Mouse (Mus musculus): ENCODE data around the gene Cstad.

Gene Cstad

DNA sequence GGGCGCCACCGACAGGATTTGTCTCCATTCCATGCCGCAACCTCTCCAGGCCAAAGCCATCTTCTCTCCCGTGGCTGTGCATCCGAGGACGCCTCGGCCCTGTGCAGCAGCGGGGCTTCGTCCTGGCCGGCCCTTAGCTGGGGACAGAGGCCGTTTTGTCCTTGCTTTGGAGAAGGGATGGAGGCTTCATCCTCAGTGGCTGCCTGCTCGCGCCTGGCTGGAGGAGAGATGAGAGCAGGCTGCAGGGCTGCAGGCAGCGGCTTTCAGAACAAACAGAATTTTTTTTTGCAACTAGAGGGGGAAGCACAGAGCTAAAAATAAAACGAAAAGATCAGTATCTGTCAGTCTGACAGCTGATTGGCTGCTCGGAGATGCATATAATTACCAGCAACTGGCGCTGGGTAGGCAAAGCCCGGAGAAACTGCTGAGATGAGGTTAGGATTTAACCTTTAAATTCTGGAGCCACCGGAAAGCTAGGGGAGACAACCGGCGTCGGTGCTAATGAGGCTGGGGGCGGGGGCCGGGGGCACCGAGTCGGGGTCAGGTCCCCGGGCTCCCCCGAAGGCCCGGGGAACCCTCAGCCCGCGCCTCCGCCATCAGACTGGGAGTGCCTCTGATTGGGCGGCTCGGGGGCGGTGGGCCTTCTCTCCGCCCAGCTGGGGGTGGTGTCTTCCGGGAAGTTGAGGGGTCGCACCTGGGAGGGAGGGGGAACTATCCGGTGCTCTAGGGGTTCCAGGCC, at the start of gene Cstad:
Gene Cstad, plus strand, starts transcription at position 400 of the 739 bp plus-strand sequence.
- DNase-seq (ENCODE audit: low read depth, low spot score), result peak; percentile 78
- Histone ChIP-seq H3K27me3 (ENCODE audit: control insufficient read depth, insufficient read depth, low read length, poor library complexity, severe bottlenecking) (no peaks in the 10 kb centered on the region), H3K36me3 (ENCODE audit: control insufficient read depth, insufficient read depth, low read length, poor library complexity, severe bottlenecking) (no peaks in the 10 kb centered on the region)

DNA sequence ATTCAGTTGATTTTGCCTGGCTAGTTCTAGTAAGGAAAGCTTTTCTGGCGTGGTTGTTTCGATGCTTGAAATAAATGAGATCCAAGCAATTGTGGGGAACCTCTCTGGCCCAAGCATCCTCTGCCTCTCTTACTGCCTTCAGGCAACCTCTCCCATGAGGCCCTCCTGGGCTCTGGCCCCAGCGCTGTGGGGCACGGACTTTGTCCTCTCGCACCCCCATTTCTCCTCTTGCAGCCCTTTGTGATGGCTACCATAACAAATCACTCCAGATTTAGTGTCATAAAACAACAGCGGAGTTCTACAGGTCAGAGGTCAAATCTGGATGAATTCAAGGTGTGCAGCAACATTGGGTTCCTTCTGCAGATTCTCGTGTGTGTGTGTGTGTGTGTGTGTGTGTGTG, 49.1 kb upstream of the Cstad start:
- DNase-seq (ENCODE audit: low read depth, low spot score), result no peak

GRCm38 (mm10) chr2:30546219-30546618, 48.6 kb upstream of the Cstad start:
- no peaks in the 10 kb centered on the region for H3K36me3 ChIP-seq (ENCODE audit: control insufficient read depth, insufficient read depth, low read length, poor library complexity, severe bottlenecking)
- H3K27me3 ChIP-seq (ENCODE audit: control insufficient read depth, insufficient read depth, low read length, poor library complexity, severe bottlenecking), result no peaks in the 10 kb centered on the region
- peak; percentile 26 for DNase-seq (ENCODE audit: low read depth, low spot score)

More for the DNA sequence above, 49.1 kb upstream of the Cstad start:
- no peaks in the 10 kb centered on the region for H3K27me3 ChIP-seq (ENCODE audit: control insufficient read depth, insufficient read depth, low read length, poor library complexity, severe bottlenecking)
- H3K36me3 ChIP-seq (ENCODE audit: control insufficient read depth, insufficient read depth, low read length, poor library complexity, severe bottlenecking), result no peaks in the 10 kb centered on the region

DNA sequence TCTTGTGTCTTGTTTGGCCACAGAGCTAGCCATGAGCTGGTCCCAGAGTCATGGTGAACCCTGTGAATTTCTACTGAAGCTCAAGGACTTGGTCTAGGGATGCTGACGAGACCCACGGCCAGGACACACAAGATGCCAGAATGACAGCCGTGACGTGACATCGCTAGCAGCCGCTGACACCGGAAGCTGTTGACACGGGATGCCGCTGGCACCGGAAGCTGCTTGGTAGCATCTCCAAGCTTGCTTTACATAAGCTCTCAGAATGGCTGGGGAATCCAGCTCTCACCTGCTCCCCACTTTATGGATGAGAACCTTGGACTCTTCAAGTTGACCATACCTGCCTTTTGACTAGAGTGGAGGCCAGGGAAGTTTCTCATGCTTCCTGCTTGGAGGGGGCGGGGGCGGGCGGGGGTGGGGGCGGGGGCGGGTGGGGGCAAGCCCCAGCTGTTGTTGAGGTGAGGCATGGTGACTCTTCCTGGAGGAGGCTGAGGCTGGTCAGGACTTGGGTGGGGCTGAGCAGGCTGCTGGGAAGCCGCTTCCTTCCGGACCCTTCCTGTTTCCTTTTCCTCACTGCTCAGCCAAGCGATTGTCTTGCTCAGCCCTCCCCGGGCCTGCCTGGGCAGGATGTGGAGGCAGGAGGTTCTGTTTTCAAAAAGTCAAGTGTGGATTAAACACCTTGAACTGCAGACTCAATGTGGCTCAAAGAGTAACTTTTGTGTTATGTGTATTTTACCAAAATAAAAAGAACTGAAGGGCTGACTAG, 47.2 kb upstream of the Cstad start:
- Histone ChIP-seq H3K36me3 (ENCODE audit: control insufficient read depth, insufficient read depth, low read length, poor library complexity, severe bottlenecking) (no peaks in the 10 kb centered on the region), H3K27me3 (ENCODE audit: control insufficient read depth, insufficient read depth, low read length, poor library complexity, severe bottlenecking) (no peaks in the 10 kb centered on the region)
- peak; percentile 55 for DNase-seq (ENCODE audit: low read depth, low spot score)

DNA sequence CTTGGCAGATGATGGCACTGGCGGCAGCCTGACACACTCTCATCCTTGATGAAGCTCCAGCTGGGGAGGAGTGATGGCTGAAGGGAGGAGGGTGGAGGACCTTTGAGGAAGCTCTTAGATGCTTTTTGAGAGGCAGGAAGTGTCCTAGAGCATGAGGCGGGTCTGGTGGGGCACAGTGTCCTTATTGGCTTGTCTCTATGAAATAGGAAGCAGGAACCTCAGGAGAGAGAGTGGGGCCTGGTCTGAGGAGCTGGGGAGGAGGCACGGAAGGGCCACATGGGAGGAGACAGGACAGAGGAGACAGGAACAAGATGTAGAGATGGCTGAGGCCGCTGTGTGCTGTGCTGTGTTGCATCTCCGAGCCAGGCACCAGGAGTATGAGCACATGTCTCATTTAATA, 43.3 kb upstream of the Cstad start:
- Histone ChIP-seq H3K27me3 (ENCODE audit: control insufficient read depth, insufficient read depth, low read length, poor library complexity, severe bottlenecking) (no peaks in the 10 kb centered on the region), H3K36me3 (ENCODE audit: control insufficient read depth, insufficient read depth, low read length, poor library complexity, severe bottlenecking) (no peaks in the 10 kb centered on the region)
- no peak for DNase-seq (ENCODE audit: low read depth, low spot score)

DNA sequence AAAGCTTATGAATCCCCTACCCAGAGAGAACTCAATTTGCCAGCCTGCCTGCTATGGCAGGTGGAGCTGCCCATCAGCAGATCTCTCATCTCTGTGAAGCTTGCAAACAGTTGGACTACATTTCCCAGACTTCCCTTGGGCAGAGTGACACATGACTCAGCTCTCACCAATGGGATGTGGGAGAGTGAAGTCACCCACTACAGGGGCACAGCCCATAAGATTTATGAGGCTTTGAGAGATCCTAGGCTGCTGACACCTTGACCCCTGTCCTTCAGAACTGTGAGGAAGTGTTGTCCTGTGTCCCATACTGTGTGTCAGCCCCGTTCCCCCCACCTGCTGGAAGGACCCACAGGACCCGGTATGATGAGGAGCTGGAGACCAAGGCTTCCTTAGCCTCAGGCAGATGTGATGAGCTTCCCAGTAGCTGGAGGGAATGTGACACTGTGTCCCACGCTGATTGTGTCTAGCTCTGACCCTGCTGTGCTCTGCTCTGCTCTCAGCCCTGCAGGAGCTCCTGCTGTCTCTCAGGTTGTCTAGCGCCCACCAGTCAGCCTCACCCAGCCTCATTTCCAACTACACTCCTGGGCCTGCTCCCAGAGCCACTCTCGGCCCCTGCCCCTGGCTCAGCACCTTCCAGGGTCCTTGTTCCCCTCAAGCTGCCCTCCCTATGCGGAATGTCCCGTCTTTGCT, 40.8 kb upstream of the Cstad start:
- Histone ChIP-seq H3K27me3 (ENCODE audit: control insufficient read depth, insufficient read depth, low read length, poor library complexity, severe bottlenecking) (no peaks in the 10 kb centered on the region), H3K36me3 (ENCODE audit: control insufficient read depth, insufficient read depth, low read length, poor library complexity, severe bottlenecking) (no peaks in the 10 kb centered on the region)
- peak; percentile 58 for DNase-seq (ENCODE audit: low read depth, low spot score)

DNA sequence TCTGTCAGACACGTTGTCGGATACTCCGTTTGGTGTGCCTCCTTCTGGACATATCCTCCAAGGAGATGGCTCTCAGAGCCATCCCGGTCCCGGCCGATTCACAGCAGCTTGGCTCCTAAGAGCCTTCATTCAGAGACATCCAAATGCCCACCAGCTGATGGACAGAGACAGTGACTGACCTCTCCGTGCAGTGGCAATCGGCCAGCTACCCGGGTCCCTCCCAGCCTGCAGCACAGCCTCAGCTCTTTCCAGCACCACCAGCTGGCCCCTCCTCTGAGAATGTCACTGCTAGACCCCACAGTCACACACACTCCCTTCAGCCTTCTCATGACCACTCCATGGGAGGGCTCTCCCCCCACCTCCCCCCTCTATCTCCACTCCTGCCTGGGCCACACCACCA, 39.6 kb upstream of the Cstad start:
- no peak for DNase-seq (ENCODE audit: low read depth, low spot score)
- Histone ChIP-seq H3K36me3 (ENCODE audit: control insufficient read depth, insufficient read depth, low read length, poor library complexity, severe bottlenecking) (no peaks in the 10 kb centered on the region), H3K27me3 (ENCODE audit: control insufficient read depth, insufficient read depth, low read length, poor library complexity, severe bottlenecking) (no peaks in the 10 kb centered on the region)

DNA sequence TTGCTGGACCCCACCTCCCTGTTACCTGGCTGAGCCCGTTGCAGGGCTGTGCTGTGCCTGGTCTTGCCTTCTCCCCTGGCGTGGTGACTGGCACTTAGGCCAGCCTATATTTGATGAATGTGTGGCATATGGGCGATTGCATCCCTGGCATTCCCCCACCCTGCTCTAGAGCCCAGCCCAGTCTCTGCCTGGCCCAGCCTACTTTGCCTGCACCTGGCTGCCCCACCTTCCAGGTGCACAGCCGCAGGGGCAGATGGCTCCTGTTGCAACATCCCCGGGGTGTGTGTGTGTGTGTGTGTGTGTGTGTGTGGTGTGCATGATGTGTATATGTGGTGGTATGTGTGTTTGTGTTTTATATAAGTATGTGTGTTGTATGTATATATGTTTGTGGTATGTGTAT, 38.3 kb upstream of the Cstad start:
- DNase-seq (ENCODE audit: low read depth, low spot score), result no peak
- Histone ChIP-seq H3K36me3 (ENCODE audit: control insufficient read depth, insufficient read depth, low read length, poor library complexity, severe bottlenecking) (no peaks in the 10 kb centered on the region), H3K27me3 (ENCODE audit: control insufficient read depth, insufficient read depth, low read length, poor library complexity, severe bottlenecking) (no peaks in the 10 kb centered on the region)

DNA sequence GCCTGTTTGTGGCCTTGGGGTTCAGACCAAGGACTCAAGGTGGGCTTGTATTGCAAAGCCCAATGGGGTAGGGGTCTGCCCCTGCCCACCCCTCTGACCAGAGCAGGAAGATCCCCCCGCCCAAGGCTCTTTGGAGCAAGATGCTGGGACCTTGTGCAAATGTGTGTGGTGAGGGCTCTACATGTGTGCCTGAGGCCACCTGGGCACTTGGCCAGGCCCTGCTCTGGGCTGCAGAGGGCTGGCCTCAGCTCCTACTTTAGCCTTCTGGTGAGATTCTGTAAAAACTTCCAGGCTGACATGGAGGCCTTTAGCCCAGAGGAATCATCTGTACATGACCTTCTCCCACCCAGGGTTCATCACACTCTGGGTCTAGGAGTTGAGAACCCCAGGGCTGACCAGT, 35.3 kb upstream of the Cstad start:
- DNase-seq (ENCODE audit: low read depth, low spot score), result no peak
- no peaks in the 10 kb centered on the region for H3K27me3 ChIP-seq (ENCODE audit: control insufficient read depth, insufficient read depth, low read length, poor library complexity, severe bottlenecking)

GRCm38 (mm10) chr2:30562553-30562952, 32.3 kb upstream of the Cstad start:
- DNase-seq (ENCODE audit: low read depth, low spot score), result no peak
- H3K27me3 ChIP-seq (ENCODE audit: control insufficient read depth, insufficient read depth, low read length, poor library complexity, severe bottlenecking), result no peaks in the 10 kb centered on the region
- no peaks in the 10 kb centered on the region for H3K36me3 ChIP-seq (ENCODE audit: control insufficient read depth, insufficient read depth, low read length, poor library complexity, severe bottlenecking)

More for the DNA sequence above, 35.3 kb upstream of the Cstad start:
- no peaks in the 10 kb centered on the region for H3K36me3 ChIP-seq (ENCODE audit: control insufficient read depth, insufficient read depth, low read length, poor library complexity, severe bottlenecking)

DNA sequence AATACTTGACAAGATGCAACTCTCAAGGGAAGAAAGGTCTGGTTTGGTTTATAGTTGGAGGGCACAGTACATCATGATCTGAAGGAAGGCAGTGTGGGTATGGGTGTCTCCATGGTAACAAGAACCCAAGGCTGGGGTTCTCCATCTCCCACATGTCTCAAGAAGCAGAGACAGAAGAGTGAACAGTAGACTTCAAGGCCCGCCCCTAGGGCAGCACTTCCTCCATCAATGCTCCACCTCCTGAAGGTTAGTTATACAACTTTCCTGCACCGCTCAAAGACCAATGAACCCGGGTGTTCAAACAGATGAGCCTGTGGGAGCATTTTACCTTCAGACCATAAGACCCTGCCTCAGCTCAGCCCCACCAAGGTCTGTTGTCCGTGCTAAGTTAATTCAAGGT, 23.2 kb upstream of the Cstad start:
- DNase-seq (ENCODE audit: low read depth, low spot score), result peak; percentile 19
- Histone ChIP-seq H3K27me3 (ENCODE audit: control insufficient read depth, insufficient read depth, low read length, poor library complexity, severe bottlenecking) (no peaks in the 10 kb centered on the region), H3K36me3 (ENCODE audit: control insufficient read depth, insufficient read depth, low read length, poor library complexity, severe bottlenecking) (no peaks in the 10 kb centered on the region)

DNA sequence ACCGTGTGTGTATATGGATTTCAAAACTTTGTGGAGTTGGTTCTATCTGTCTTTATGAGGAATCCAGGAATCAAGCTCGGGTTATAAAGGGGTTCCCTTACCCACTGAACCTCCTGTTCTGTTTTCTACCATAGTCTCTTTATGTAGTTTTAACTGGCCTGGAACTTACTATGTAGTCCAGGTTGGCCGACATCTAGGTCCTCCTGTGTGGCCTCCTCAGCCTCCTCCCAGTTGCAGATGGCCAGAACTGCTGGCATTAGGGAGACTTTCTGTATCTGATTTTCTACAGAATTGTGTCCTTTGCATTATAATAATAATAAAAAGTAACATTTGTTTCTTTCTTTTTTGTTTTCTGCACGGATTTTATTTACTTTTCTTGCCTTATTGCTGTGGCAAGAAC, 21.3 kb upstream of the Cstad start:
- no peak for DNase-seq (ENCODE audit: low read depth, low spot score)
- Histone ChIP-seq H3K27me3 (ENCODE audit: control insufficient read depth, insufficient read depth, low read length, poor library complexity, severe bottlenecking) (no peaks in the 10 kb centered on the region; the same call in 1 of the 2 replicates), H3K36me3 (ENCODE audit: control insufficient read depth, insufficient read depth, low read length, poor library complexity, severe bottlenecking) (no peaks in the 10 kb centered on the region)

DNA sequence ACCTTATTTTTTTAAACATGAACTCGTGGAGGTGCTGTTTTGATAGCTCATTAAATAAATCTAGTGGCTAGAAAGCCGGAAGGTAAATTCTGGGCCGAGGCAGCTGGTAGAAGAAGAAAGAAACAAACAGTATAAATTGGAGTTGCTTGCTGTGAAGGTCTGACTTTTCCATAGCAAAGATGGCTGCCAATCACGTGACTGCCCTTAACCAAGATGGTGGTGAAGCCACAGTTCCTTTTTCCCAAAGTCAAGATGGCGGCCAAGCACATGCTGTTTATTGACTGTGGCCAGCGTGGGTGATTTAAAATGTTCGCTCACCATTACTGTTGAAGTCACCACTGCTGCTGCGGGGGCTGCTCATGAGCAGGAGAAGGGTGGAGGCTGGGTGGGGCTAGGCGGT, 17.8 kb upstream of the Cstad start:
- Histone ChIP-seq H3K36me3 (ENCODE audit: control insufficient read depth, insufficient read depth, low read length, poor library complexity, severe bottlenecking) (no peaks in the 10 kb centered on the region), H3K27me3 (ENCODE audit: control insufficient read depth, insufficient read depth, low read length, poor library complexity, severe bottlenecking) (no peaks in the 10 kb centered on the region; the same call in 1 of the 2 replicates)
- no peak for DNase-seq (ENCODE audit: low read depth, low spot score)

DNA sequence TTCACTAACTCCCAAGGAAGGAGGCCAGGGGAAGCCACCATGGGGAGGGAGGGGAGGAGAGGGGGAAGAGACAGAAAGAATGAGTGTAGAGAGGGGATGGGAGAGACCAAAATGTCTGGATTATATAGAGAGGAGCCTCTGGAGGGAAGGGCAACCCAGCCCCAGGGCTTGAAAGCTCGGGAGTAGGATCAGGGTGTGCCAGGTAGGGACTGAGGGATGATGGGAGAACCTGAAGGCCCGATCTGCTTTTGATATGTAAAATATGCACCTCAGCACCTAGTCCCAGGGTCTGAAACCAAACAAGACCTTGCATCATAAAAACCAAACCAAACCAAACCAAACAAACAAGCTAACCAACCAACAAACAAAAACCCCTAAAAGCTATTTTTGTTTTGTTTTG, 16.8 kb upstream of the Cstad start:
- no peaks in the 10 kb centered on the region; the same call in 1 of the 2 replicates for H3K27me3 ChIP-seq (ENCODE audit: control insufficient read depth, insufficient read depth, low read length, poor library complexity, severe bottlenecking)
- DNase-seq (ENCODE audit: low read depth, low spot score), result no peak
- H3K36me3 ChIP-seq (ENCODE audit: control insufficient read depth, insufficient read depth, low read length, poor library complexity, severe bottlenecking), result no peaks in the 10 kb centered on the region

GRCm38 (mm10) chr2:30587161-30587560, 7.7 kb upstream of the Cstad start:
- H3K36me3 ChIP-seq (ENCODE audit: control insufficient read depth, insufficient read depth, low read length, poor library complexity, severe bottlenecking), result no peaks in the 10 kb centered on the region
- no peaks in the 10 kb centered on the region for H3K27me3 ChIP-seq (ENCODE audit: control insufficient read depth, insufficient read depth, low read length, poor library complexity, severe bottlenecking)
- peak; percentile 63 for DNase-seq (ENCODE audit: low read depth, low spot score)

Measured in splenic B cell, adult 2 months (primary cell).